Mouse (Mus musculus) left cerebral cortex, postnatal 14 days (tissue): ENCODE measurements at regions not wholly inside any gene's neighbourhood (a gene's known extent, or its start where the extent isn't known, plus 50 kb on each side); places are given as distances from the start of the nearest gene placed in this dataset.
A peak's percentile ranks its signal among the peaks of the same experiment; 100 is the strongest.

Source experiments
- DNase-seq, 2 experiments: peaks; one replicate each; pipeline ENCODE4 v3.0.0; 2021 to 2022; ENCODE audit warnings: low spot score in 2 of 2, mixed read lengths in 1 of 2
- intact Hi-C: fragments of 180-260 bp; cut with DNase I; formaldehyde crosslinking; loops from one replicate; pipeline ENCODE4 v1.15.1; 2025

DNA sequence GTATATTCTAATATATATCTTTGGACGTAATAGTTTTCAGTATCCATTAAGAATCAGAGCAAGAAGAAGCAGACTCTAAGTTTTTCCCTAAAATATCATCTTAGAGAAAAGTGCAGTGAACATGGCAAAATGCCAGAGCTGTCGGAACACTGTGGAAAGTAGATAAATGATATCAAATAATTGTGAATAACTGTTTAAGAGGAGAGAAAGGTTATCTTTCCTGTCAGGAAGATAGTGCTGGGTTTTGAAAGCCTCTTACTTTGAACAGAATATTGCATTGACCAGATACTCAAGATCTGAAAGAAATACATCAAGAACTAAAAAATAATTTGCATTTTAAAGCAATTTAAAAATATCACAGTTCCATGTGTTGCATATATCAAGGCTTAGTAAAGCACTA, 1549.2 kb downstream of the Pcdh18 start:
- DNase-seq, result peak in 1 of 2 experiments; percentile 3
- intact Hi-C loops, result no loop called here

DNA sequence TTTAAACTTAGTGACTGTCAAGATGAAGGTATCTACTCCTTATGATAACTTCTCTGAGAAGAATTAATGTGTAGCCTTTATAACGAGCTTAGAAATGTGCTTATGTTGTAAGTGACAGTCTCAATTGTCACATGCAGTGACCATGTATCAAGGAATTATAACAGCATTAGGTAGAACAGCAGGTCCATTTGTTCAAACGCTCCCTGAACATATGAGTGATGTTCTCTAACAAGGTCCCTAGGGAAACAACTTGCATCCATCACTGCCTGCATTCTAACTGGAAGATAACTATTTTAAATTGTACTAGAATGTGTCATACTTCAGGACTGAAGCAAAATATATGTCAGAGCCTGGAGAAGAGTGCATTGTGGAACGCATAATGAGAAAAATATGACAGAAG, 1562.8 kb downstream of the Pcdh18 start:
- no peak for DNase-seq
- intact Hi-C loops, result no loop called here

DNA sequence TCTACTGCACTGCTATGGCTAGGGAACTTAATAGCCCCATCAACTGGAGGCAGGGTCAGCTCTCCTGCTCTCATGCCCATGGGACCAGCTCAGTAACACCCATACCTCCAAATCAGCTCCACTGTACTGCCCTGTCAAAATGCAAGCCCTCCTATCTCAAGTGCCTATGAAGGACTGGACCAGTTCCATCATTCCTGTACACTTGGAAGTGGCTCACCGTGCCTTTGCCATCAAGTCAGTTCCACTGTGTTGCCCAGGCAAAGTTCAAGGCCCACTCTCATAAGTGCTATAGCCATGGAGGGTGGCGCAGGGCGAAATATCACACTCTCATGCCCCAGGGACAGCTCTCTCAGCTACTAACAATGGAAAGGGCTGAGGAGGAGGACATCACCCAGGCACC, 1612.2 kb downstream of the Pcdh18 start:
- intact Hi-C loops, result no loop called here
- DNase-seq, result no peak

DNA sequence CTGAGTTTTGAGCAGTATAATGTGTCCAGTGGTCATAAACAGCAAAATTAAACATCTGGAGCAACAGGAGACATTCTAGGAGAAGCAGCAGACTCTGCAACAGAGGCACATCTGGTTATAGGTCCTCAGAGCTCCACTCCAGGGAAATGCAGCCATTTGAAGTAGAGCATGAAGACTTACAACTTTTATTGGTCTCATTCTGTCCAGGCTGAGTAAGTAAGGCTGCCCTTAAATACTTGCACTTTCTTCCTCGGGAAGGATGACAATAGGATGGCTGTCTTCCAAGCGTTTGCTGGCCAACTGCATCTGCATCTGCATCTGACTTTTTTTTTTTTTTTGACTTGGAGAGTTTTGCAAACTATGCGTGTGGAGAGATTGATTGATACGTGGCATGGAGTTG, 1622.2 kb downstream of the Pcdh18 start:
- intact Hi-C loops, result no loop called here
- DNase-seq, result no peak

DNA sequence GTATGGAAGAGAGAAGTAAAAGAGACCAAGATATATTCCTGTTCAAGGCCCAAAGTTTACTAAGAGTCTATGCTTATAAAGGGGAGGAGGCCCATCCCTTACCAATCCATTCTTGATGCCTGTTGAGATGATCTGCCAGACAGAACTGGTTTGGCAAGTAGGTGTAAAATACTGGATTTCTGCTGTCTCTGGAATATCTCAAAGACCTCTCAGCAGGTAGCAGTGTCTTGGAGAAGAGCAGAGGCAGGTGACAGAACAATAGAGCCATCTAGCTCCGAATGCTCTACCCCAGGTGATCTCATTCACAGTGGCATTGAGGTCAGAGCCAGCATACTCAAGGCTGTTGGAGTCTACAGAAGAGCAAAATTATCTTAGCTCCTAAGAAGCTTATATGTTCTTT, 1632.9 kb downstream of the Pcdh18 start:
- intact Hi-C loops, result no loop called here
- no peak for DNase-seq

DNA sequence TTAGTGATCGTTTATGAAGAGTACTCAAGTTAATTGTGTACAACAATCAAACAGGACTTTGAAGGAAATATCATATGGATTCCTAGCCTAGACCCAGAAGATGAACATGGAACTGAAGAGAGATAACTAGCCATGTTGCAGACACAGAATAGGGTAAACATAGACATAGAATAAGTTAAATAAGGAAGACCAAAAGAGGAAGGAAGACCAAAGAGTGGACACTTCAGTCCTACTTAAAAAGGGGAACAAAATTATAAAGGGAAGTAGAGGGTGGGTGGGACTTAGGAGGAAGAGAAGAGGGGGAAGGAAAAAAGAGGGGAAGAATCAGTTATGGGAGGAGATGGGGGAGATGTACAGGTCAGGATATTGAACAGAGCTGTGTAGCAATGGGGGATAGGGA, 1652.8 kb upstream of the Pabpc4l start:
- intact Hi-C loops, result no loop called here
- no peak for DNase-seq

DNA sequence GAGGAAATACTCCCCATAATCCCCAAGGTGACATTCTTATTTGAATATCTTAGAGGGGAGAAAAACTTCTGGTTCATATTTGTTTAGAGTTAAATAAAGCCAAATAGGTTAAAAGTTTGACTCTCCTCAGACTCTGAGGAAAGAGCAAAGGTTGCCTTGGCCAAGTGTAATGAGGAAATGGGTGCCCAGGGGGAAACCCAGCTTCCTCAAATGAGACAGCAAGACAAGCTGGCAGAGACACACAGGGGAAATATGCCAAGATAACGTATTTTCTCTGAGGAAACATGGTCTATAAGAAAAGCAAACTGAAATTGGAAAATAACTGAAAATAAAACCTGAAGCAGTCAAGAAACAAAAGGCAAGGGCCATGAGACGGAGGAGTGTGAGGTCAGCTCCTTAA, 1632.6 kb upstream of the Pabpc4l start:
- intact Hi-C loops, result no loop called here
- DNase-seq, result no peak

DNA sequence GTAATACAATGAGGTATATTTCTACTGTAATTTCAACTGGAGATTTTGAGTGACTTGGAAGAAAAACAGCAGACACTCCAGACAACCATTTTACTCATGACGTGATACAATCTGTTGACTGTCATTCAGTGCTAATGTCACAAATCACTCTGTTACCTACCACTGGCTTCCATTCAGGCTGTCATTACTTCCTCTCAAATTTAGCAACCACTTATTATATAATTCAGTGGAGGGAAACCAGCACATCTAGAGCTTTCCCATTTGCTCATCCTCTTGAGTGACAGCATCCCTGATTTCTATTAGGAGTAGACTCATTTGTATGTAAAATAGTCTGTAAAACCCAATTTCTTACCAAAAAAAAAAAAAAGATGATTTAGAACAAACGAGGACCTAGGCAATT, 1627.3 kb upstream of the Pabpc4l start:
- intact Hi-C loops, result no loop called here

DNA sequence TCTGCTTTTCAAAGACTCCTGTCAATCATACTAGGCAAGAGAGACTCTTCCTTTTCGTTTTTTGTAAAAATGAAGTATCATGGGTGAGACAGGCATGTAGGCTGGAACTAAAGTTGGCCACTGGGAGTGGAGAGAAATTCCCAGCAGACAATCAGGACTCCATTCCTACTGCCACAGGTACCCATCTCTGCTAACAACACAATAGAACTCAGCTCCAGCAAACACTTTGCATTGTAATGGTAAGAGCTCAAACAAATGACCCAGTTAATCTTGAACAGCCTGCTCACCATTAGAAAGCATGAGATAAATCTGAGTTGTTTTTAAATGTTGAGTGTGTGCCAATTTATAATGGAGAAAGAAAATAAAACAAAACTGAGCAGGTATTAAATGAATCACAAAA, 1620.6 kb upstream of the Pabpc4l start:
- DNase-seq, result no peak

More for the DNA sequence above, 1627.3 kb upstream of the Pabpc4l start:
- no peak for DNase-seq

More for the DNA sequence above, 1620.6 kb upstream of the Pabpc4l start:
- intact Hi-C loops, result no loop called here
